Mouse (Mus musculus): ENCODE measurements around the gene Nme2.
A peak's percentile ranks its signal among the peaks of the same experiment; 100 is the strongest.

Gene Nme2

GRCm38 (mm10) chr11:93956159-93956558, at the start of gene Nme2:
Gene Nme2, minus strand, starts transcription at chr11:93956259.
- DNase-seq: no peak

GRCm38 (mm10) chr11:94003346-94003745, 47.3 kb upstream of the Nme2 start:
- DNase-seq: no peak

GRCm38 (mm10) chr11:93999276-93999675, 43.2 kb upstream of the Nme2 start:
- DNase-seq: no peak

GRCm38 (mm10) chr11:93997141-93997775, 41.2 kb upstream of the Nme2 start:
- no peak for DNase-seq

- no peak for DNase-seq
Observed at GRCm38 (mm10) chr11:93996306-93997140, 40.5 kb upstream of the Nme2 start.

- peak; percentile 93 for DNase-seq
Observed at GRCm38 (mm10) chr11:93995720-93996305, 39.8 kb upstream of the Nme2 start, which contains the start of gene Spag9. Gene Spag9, plus strand, starts transcription at chr11:93996091.

- DNase-seq: peak; percentile 73
Observed at GRCm38 (mm10) chr11:93995111-93995719, 39.2 kb upstream of the Nme2 start.

GRCm38 (mm10) chr11:93994531-93994930, 38.5 kb upstream of the Nme2 start:
- no peak for DNase-seq

- DNase-seq: no peak
Observed at GRCm38 (mm10) chr11:93988328-93989062, 32.4 kb upstream of the Nme2 start.

GRCm38 (mm10) chr11:93987625-93988327, 31.7 kb upstream of the Nme2 start:
- DNase-seq: no peak

GRCm38 (mm10) chr11:93987026-93987425, 31.0 kb upstream of the Nme2 start:
- no peak for DNase-seq

- DNase-seq: no peak
Observed at GRCm38 (mm10) chr11:93986298-93986697, 30.2 kb upstream of the Nme2 start.

- no peak for DNase-seq
Observed at GRCm38 (mm10) chr11:93985265-93985664, 29.2 kb upstream of the Nme2 start.

- DNase-seq: no peak
Observed at GRCm38 (mm10) chr11:93984619-93985018, 28.6 kb upstream of the Nme2 start.

GRCm38 (mm10) chr11:93979502-93980049, 23.5 kb upstream of the Nme2 start:
- no peak for DNase-seq

GRCm38 (mm10) chr11:93972951-93973350, 16.9 kb upstream of the Nme2 start:
- no peak for DNase-seq

- no peak for DNase-seq
Observed at GRCm38 (mm10) chr11:93969799-93970198, 13.7 kb upstream of the Nme2 start.

- no peak for DNase-seq
Observed at GRCm38 (mm10) chr11:93969171-93969570, 13.1 kb upstream of the Nme2 start.

- DNase-seq: no peak
Observed at GRCm38 (mm10) chr11:93968848-93969128, 12.7 kb upstream of the Nme2 start.

- DNase-seq: peak; percentile 96
Observed at GRCm38 (mm10) chr11:93968005-93968847, 12.2 kb upstream of the Nme2 start, which contains the start of the genes Gm20390 and Nme1. Gene Gm20390, minus strand, starts transcription at chr11:93968293. Gene Nme1, minus strand, starts transcription at chr11:93968521.

GRCm38 (mm10) chr11:93967381-93967780, 11.3 kb upstream of the Nme2 start:
- no peak for DNase-seq
